Mouse (Mus musculus): ENCODE results near the gene Synpo2.

DNA sequence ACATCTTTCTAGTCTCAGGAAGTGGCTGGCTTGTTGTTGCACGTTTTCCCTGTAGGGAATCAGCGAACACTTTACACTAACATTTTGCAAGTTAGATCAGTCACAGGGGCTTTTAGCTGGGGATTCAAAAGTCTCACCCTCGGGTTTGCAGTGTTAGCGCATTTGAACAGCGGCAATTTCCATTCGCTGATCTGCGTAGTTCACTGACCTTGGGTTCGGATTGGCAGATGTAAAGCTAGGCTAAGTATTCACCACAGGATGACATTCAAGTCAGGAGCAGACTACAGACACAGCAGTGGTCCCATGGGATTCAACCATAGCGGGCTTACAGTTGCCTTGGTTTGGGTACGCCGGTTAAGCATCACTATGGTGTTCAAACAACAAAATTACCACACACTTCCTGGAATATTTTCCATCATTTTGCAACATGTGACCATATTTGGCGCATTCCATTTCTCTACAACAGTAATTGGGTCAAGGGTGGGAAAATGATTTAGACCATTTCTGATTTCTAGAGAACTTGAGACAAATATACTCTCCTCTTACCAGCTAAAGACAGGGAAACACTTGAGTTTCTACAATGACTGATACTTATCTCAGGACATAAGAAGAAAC, 47.2 kb downstream of the Synpo2 start:
- TF ChIP-seq MAX (IDR thresholded peaks at IDR 0.05) (no peak), CTCF (IDR thresholded peaks at IDR 0.05; ENCODE audit: control insufficient read depth, insufficient read depth, insufficient read length) (no peak), USF1 (IDR thresholded peaks at IDR 0.05; ENCODE audit: low read depth) (no peak)

Measured in C2C12 (cell line).